Mouse (Mus musculus) midbrain, embryonic 16.5 days (tissue): ENCODE measurements at regions not wholly inside any gene's neighbourhood (a gene's known extent, or its start where the extent isn't known, plus 50 kb on each side); places are given as distances from the start of the nearest gene placed in this dataset.

Experiments
- ATAC-seq: fragments of 200-750 bp; cut with Nextera tagmentation; 2 replicates; pipeline ENCODE4 v1.8.0; 2017; ENCODE audit warnings: moderate TSS enrichment
- H3K27ac ChIP-seq: fragments of 300-500 bp; sonication (generic); 2 replicates; pipeline ENCODE4 v1.5.1; 2014; ENCODE audit warnings: mild to moderate bottlenecking, low read length, mixed read lengths
- H3K27me3 ChIP-seq: fragments of 300-500 bp; sonication (generic); 2 replicates; pipeline ENCODE4 v1.6.1; 2014; ENCODE audit warnings: low read depth, low read length, mixed read lengths; ENCODE audit not compliant: control insufficient read depth, insufficient read depth
- H3K36me3 ChIP-seq: fragments of 300-500 bp; sonication (generic); 2 replicates; pipeline ENCODE4 v1.6.1; 2014; ENCODE audit warnings: mild to moderate bottlenecking, low read length, moderate library complexity, mixed read lengths; ENCODE audit not compliant: control insufficient read depth, insufficient read depth
- H3K4me1 ChIP-seq: fragments of 300-500 bp; sonication (generic); 2 replicates; pipeline ENCODE4 v1.6.1; 2014; ENCODE audit warnings: mild to moderate bottlenecking, low read length, mixed read lengths; ENCODE audit not compliant: control insufficient read depth, insufficient read depth
- H3K4me2 ChIP-seq: fragments of 300-500 bp; sonication (generic); 2 replicates; pipeline ENCODE4 v1.6.1; 2014; ENCODE audit warnings: mild to moderate bottlenecking, low read length, mixed read lengths
- H3K4me3 ChIP-seq: fragments of 300-500 bp; sonication (generic); 2 replicates; pipeline ENCODE4 v1.5.1; 2014; ENCODE audit warnings: low read depth, mild to moderate bottlenecking, low read length, moderate library complexity, mixed read lengths
- H3K9ac ChIP-seq: fragments of 300-500 bp; sonication (generic); 2 replicates; pipeline ENCODE4 v1.6.1; 2014; ENCODE audit warnings: low read depth, low read length, mixed read lengths
- H3K9me3 ChIP-seq: fragments of 300-500 bp; sonication (generic); replicated peaks from 2 replicates; pipeline ENCODE4 v1.6.1; 2014; ENCODE audit warnings: mild to moderate bottlenecking, low read length, mixed read lengths; ENCODE audit not compliant: control insufficient read depth, poor library complexity, severe bottlenecking
- WGBS: fragments of 180-500 bp; shearing (Covaris S2); extraction: QIAGEN DNeasy Blood & Tissue Kit; methylation state at CpG from one replicate; pipeline ENCODE4 v1.1.7; 2014; 5-methylcytosine and 5-hydroxymethylcytosine counted together

DNA sequence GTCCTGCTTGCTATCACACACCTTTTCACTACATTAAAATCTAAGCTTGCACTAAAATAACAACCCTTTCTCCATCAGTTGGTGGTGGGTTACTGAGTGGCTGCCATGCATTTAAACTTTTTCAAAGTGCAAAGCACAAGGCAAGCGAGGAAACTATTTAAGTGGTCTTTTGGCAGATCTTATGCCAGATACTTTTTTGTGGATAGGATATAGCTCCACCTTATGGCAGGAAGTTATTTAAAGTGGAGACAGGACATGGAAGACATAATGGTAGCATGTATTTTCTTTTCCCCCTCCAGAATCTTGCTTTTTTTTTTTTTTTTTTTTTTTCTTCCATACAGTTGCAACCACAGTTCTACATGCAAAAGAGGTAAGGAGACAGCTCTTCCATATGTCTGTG, 150.3 kb downstream of the Anxa1 start:
- H3K4me3 ChIP-seq, result no peak overlapping the region
- H3K9ac ChIP-seq, result no peak overlapping the region
- no peaks in the 10 kb centered on the region for H3K27me3 ChIP-seq
- no peaks in the 10 kb centered on the region for H3K36me3 ChIP-seq
- H3K27ac ChIP-seq, result no peak overlapping the region
- no peaks in the 10 kb centered on the region for H3K9me3 ChIP-seq
- no peak overlapping the region for H3K4me2 ChIP-seq
- H3K4me1 ChIP-seq, result no peaks in the 10 kb centered on the region
- WGBS, result 38% methylated on average over 1 of the region's 1 CpGs
- ATAC-seq, result no peak; the same call in 1 of the 2 replicates

DNA sequence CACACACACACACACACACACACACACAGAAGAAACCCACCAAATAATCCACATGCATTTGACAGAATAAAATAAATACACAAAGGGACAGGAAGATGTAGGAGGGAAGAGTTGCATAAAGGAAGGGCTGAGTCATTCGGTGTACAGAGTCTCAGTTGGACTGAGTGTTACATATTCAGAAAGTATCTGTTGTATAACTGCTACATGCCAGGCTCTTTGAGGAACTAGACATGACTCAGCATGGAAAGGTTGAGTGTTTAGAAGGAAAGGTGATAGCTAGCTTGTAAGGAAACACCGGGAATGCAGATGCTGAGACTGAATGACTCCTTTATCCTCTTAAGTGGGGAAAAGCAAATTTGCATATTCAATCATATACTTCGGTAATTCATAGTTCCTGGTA, 151.3 kb downstream of the Anxa1 start:
- 39% methylated on average over 3 of the region's 3 CpGs for WGBS
- H3K4me2 ChIP-seq, result no peak overlapping the region

GRCm38 (mm10) chr19:20226756-20227155, 164.0 kb downstream of the Anxa1 start:
- no peaks in the 10 kb centered on the region for H3K4me1 ChIP-seq
- H3K9ac ChIP-seq, result no peak overlapping the region
- no peaks in the 10 kb centered on the region for H3K27me3 ChIP-seq
- no peak overlapping the region for H3K4me3 ChIP-seq
- no peak overlapping the region for H3K27ac ChIP-seq
- H3K36me3 ChIP-seq, result no peaks in the 10 kb centered on the region
- H3K9me3 ChIP-seq, result no peaks in the 10 kb centered on the region
- WGBS, result 89% methylated on average over 7 of the region's 7 CpGs
- ATAC-seq, result no peak
- no peak overlapping the region for H3K4me2 ChIP-seq

More for the DNA sequence above, 151.3 kb downstream of the Anxa1 start:
- H3K9ac ChIP-seq, result no peak overlapping the region
- H3K9me3 ChIP-seq, result no peaks in the 10 kb centered on the region
- no peak overlapping the region for H3K4me3 ChIP-seq
- no peak for ATAC-seq
- H3K27me3 ChIP-seq, result no peaks in the 10 kb centered on the region
- no peaks in the 10 kb centered on the region for H3K36me3 ChIP-seq
- no peaks in the 10 kb centered on the region for H3K4me1 ChIP-seq
- H3K27ac ChIP-seq, result no peak overlapping the region

GRCm38 (mm10) chr19:20217389-20217788, 173.4 kb downstream of the Anxa1 start:
- ATAC-seq, result no peak
- no peaks in the 10 kb centered on the region for H3K36me3 ChIP-seq
- H3K4me3 ChIP-seq, result no peak overlapping the region
- H3K27me3 ChIP-seq, result no peaks in the 10 kb centered on the region
- no peak overlapping the region for H3K9ac ChIP-seq
- no peaks in the 10 kb centered on the region for H3K9me3 ChIP-seq
- H3K27ac ChIP-seq, result no peak overlapping the region
- H3K4me2 ChIP-seq, result no peak overlapping the region
- no peaks in the 10 kb centered on the region for H3K4me1 ChIP-seq

GRCm38 (mm10) chr19:20194511-20194910, 196.2 kb downstream of the Anxa1 start:
- H3K4me3 ChIP-seq, result no peak overlapping the region
- H3K4me2 ChIP-seq, result no peak overlapping the region
- ATAC-seq, result no peak

DNA sequence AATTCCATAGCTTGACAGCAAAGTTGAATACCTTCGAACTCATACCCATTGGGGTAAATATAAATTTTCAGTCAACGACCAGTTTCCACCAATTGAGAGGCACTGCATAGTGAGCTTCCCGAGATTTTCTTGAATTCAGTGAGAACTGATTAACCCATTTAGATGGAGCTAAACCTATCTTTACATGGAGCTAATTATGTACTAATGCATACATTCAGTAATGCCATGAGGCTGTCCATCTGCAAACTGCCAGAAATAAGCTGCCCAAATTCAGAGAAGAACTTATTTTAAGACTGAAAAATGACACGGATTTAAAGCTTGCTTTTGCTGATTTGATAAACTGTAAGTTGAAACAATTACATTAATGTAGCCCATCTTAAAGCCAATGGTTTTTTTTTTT, 208.9 kb downstream of the Anxa1 start:
- H3K4me3 ChIP-seq, result no peak overlapping the region
- H3K27ac ChIP-seq, result no peak overlapping the region
- 84% methylated on average over 4 of the region's 4 CpGs for WGBS
- H3K9ac ChIP-seq, result no peak overlapping the region
- no peaks in the 10 kb centered on the region for H3K36me3 ChIP-seq
- no peak for ATAC-seq
- no peaks in the 10 kb centered on the region for H3K27me3 ChIP-seq
- no peak overlapping the region for H3K4me2 ChIP-seq
- no peaks in the 10 kb centered on the region for H3K4me1 ChIP-seq
- no peaks in the 10 kb centered on the region for H3K9me3 ChIP-seq

More at GRCm38 (mm10) chr19:20194511-20194910, 196.2 kb downstream of the Anxa1 start:
- Histone ChIP-seq H3K27me3 (no peaks in the 10 kb centered on the region), H3K36me3 (no peaks in the 10 kb centered on the region), H3K4me1 (no peaks in the 10 kb centered on the region), H3K27ac (no peak overlapping the region), H3K9me3 (no peaks in the 10 kb centered on the region), H3K9ac (no peak overlapping the region)
- 95% methylated on average over 1 of the region's 1 CpGs for WGBS

DNA sequence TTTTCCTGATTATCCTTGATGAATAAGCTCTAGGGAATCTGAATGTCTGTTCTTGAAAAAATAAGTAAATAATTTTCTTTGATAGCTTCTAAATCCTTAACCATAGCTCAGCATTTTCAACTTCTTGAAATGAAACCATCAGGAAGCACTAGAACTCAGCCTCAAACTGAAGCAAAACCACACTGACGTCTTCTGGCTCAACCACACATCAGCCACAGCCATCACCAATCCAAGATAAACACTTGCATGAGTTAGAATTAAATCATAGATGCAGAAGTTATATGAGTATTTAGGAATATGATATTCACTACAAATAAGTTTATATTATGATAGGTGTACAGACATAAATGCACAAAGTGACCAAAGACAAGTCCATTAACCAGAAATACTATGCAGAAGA, 229.2 kb downstream of the Anxa1 start:
- Histone ChIP-seq H3K36me3 (no peaks in the 10 kb centered on the region), H3K27me3 (no peaks in the 10 kb centered on the region), H3K9ac (no peak overlapping the region), H3K4me3 (no peak overlapping the region), H3K27ac (no peak overlapping the region), H3K4me1 (no peaks in the 10 kb centered on the region), H3K4me2 (no peak overlapping the region), H3K9me3 (no peaks in the 10 kb centered on the region)
- WGBS, result 87% methylated on average over 1 of the region's 1 CpGs
- no peak for ATAC-seq

- Histone ChIP-seq H3K9ac (no peak overlapping the region), H3K4me2 (no peak overlapping the region), H3K4me1 (no peaks in the 10 kb centered on the region), H3K27me3 (no peaks in the 10 kb centered on the region), H3K36me3 (no peaks in the 10 kb centered on the region), H3K4me3 (no peak overlapping the region), H3K27ac (no peak overlapping the region), H3K9me3 (no peaks in the 10 kb centered on the region)
- ATAC-seq, result no peak
- WGBS, result 58% methylated on average over 1 of the region's 1 CpGs
Measured at GRCm38 (mm10) chr19:20156398-20156937, 234.3 kb downstream of the Anxa1 start.

DNA sequence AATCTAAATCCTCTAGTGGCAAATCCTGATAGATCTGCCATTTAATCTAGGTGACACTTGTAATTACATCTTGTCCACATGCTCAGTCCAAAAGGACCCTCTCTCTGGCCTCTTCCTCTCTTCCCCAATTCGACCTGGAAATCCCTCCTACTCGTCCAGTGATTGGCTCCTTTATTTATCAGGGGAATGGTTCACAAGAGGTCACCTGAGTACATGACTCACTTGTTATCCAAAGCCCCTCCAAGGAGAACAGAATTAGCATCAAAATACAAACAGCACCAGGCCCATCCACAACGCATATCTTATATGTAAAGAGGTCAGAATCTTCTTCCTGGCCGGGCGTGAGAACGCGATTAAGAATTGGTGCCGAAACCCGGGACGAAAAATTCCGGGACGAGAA, 251.2 kb downstream of the Anxa1 start:
- H3K36me3 ChIP-seq, result no peaks in the 10 kb centered on the region
- no peak for ATAC-seq
- WGBS, result 95% methylated on average over 12 of the region's 12 CpGs
- H3K4me3 ChIP-seq, result no peak overlapping the region
- H3K27ac ChIP-seq, result no peak overlapping the region
- no peaks in the 10 kb centered on the region for H3K4me1 ChIP-seq
- H3K4me2 ChIP-seq, result no peak overlapping the region
- H3K9me3 ChIP-seq, result peaks cover 4% of the 10 kb centered on the region; the same call in 1 of the 2 replicates
- no peaks in the 10 kb centered on the region for H3K27me3 ChIP-seq
- no peak overlapping the region for H3K9ac ChIP-seq
